Mouse (Mus musculus) G1E (cell line): ENCODE measurements at regions not wholly inside any gene's neighbourhood (a gene's known extent, or its start where the extent isn't known, plus 50 kb on each side); places are given as distances from the start of the nearest gene placed in this dataset.

Experiments used
- CTCF ChIP-seq: IDR thresholded peaks from 2 replicates; pipeline ENCODE4 v1.5.1; 2012; ENCODE audit warnings: low read depth, low read length, inconsistent platforms, mixed read lengths
- GATA1 ChIP-seq: IDR thresholded peaks from 2 replicates; pipeline ENCODE4 v1.6.1; 2012; ENCODE audit warnings: borderline replicate concordance, low read length, inconsistent platforms, mixed read lengths
- GATA2 ChIP-seq: IDR thresholded peaks from 2 replicates; pipeline ENCODE4 v1.6.1; 2012; ENCODE audit warnings: low read depth, low read length, inconsistent platforms, borderline replicate concordance
- POLR2AphosphoS5 ChIP-seq: IDR thresholded peaks from 2 replicates; pipeline ENCODE4 v1.6.1; 2012; ENCODE audit warnings: low read depth, low read length, inconsistent platforms; ENCODE audit not compliant: insufficient replicate concordance
- TAL1 ChIP-seq: conservative IDR thresholded peaks from 2 replicates; pipeline ENCODE4 v1.6.1; 2012; ENCODE audit warnings: low read depth, low read length, inconsistent platforms, mixed read lengths

DNA sequence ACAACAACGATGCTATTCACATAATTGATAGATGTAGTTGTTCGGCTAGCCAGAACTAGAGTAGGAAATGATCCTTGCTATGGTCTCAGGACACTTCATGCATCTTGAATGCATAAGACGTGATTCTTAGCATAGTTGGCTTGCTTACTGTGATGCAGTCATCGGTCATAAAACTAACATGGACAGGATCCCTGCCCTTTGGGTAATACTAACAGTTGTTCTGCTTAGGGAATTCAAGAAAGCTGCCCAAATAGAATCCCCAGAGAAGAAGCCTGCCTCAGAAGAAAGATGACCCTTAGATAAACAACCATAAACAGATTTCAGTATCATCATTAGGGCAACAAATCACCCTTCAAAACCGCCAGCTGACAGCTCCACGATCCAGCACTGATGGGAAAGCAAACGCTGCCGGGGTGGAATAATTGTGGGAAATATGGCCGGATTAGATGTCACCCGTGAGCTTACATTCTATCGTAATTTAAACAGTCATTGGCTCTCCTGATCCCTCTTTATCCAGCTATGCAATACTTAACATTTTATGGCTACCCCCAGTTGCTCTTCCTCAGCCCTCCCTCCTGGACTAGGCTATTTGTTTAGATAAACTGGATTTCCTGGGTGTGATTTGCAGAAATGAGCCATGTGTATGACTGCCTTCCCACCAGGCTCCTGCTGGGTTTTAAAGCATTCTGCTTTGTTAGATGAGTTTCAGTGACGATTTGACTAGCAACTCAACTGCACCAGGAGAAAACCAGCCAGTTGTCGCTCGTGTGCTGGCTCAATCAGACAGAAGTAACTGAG, 68.9 kb downstream of the Hlx start:
- TF ChIP-seq CTCF (no peak), GATA1 (no peak), POLR2AphosphoS5 (no peak), TAL1 (no peak), GATA2 (no peak)
